Mouse (Mus musculus): ENCODE results near the gene Tmem108. TPM values are rescaled to one million over a fixed set of nuclear protein-coding genes. Genes with fewer than 3 reads are reported as not detected.
A peak's percentile ranks its signal among the peaks of the same experiment; 100 is the strongest.

Gene Tmem108
- total RNA-seq, 1 experiment from 2014 or later = not detected

DNA sequence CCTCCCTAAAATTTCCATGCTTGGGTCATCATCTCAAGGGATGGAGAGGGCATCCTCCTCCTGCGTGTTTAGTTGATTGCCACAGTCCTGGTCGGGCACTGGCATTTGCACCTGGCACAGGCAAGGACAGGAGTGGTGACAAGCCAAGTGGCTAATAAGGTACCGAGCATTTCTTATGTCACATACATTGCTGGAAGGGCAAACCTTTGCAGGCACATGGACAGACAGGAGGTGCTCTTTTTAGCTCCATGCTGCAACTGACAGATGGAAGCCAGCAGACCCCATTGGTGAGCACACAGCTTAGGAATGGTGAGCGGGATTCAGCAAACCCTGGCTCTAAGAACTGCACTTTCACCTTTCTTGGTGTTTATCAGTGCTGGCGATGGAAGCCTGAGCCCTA, 256.6 kb downstream of the Tmem108 start:
- ATAC-seq (replicated peaks in 1 of 2; ENCODE audit: insufficient read depth in 1 of 2, low FRiP score in 2 of 2, low TSS enrichment in 1 of 2, low read depth in 1 of 2, poor library complexity in 2 of 2, severe bottlenecking in 2 of 2) = no peak

DNA sequence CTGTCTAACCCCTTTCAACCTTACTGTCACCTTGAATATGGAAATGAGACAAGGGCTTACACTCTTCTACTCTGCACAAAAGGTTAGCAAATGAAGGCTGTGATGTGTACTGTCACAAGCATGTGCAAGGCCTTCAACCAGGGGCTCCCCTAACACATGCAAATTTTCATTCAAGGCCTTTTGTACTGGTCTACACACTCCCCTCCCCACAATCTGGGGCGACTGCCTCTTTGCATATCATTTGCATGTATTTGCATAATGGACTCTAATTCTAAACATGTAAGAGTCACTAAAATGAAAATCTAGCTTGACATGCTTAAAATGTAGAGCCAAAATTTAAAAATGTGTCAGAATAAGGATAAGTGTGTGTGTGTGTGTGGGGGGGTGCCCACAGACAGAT, 257.0 kb downstream of the Tmem108 start:
- no peak for ATAC-seq (replicated peaks in 1 of 2; ENCODE audit: insufficient read depth in 1 of 2, low FRiP score in 2 of 2, low TSS enrichment in 1 of 2, low read depth in 1 of 2, poor library complexity in 2 of 2, severe bottlenecking in 2 of 2)

DNA sequence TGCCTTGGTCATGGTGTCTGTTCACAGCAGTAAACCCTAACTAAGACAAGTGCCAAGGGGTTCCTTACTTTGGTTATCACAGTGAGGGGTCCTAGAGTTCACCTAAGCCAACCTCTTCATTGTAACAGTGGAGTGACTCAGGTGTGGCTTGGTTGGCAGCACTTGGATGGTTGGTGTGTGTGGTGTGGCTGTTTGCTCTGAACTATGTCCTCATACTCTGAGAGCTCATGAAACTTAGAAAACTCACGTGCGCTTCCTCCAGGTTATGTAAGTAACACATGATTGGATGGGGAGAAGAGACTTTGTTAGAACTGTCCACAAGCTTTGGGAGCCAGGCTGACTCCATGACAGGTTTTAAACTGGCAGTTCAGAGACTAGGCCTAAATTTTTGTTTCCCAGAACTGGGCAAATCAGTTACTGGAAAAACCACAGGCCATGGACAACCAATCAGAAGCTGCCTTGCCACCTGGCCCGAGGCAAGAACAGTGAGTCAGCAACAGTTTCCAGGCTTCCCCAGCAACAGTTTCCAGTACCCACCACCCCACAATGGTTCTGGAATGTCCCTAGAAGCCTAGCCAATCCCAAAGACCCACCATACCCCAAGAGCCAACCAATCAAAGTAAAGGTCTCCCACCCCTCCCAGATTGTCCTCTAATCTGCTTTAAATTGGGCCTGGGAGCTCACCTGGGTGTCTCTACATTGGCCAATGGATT, 257.9 kb downstream of the Tmem108 start:
- ATAC-seq (replicated peaks in 1 of 2; ENCODE audit: insufficient read depth in 1 of 2, low FRiP score in 2 of 2, low TSS enrichment in 1 of 2, low read depth in 1 of 2, poor library complexity in 2 of 2, severe bottlenecking in 2 of 2) = no peak

DNA sequence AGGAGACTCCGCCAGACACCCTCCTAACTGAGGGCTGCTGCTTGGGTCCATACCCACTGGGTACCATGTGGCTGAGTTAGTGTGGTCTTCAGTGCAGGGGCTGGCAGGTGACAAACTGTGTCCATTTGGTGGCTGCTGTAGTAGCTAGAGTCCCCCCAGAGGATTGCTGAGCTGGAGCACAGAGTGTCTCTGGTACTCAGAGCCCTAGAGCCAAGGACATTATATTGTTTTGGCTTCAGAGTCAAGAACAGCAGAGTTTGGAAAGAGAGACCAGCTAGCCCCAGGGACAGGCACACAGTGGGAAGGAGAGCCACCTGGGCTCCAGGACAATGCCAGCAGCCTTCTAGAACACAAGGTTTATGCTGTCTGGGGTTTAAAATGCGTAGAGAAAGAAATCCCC, 259.0 kb downstream of the Tmem108 start:
- no peak for ATAC-seq (replicated peaks in 1 of 2; ENCODE audit: insufficient read depth in 1 of 2, low FRiP score in 2 of 2, low TSS enrichment in 1 of 2, low read depth in 1 of 2, poor library complexity in 2 of 2, severe bottlenecking in 2 of 2)

DNA sequence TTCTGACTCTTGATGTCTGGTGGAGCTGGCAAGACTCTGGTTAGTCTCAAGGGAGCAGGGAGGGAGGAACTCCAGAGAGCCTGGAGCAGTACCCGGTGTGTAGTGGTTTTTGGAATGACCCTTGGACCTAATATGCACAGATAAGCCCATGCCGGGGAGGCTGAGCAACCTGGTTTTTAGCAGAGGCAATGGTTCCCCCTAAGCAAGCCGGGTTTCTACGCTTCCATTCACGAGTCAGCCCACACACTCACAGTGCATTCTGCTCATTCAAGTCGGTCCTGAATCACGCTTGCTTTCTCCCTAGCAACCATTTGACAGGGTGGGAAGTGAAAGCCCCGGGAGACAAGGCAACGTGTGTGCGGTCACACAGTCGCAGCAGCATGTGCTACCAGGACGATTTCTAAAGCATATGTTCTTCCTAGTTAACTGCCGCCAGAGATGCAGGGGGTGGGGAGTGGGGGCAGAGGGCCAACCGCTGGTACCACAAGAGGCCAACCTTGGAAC, 259.7 kb downstream of the Tmem108 start:
- ATAC-seq (replicated peaks in 1 of 2; ENCODE audit: insufficient read depth in 1 of 2, low FRiP score in 2 of 2, low TSS enrichment in 1 of 2, low read depth in 1 of 2, poor library complexity in 2 of 2, severe bottlenecking in 2 of 2) = peak; percentile 56 to 63

DNA sequence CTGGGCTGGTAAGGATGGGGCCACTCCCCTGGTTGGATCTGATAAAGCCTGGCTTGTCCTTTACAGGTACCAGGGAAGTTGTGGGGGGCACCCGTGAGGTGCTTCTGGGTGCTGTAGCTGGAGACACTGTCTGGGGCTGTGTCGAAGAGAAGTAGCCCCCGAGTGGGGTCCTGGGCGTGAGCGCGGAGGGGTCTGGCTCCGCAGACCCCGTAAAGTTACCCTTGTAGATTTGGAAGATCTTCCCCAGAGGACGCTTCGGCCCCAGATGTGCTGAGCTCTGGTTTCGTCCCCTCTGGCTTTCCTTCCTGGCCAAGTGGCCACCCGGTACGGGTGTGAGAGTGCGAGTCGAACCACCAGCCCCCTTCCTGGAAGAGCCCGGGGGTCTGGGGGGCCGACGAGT, 262.3 kb downstream of the Tmem108 start:
- no peak for ATAC-seq (replicated peaks in 1 of 2; ENCODE audit: insufficient read depth in 1 of 2, low FRiP score in 2 of 2, low TSS enrichment in 1 of 2, low read depth in 1 of 2, poor library complexity in 2 of 2, severe bottlenecking in 2 of 2)

DNA sequence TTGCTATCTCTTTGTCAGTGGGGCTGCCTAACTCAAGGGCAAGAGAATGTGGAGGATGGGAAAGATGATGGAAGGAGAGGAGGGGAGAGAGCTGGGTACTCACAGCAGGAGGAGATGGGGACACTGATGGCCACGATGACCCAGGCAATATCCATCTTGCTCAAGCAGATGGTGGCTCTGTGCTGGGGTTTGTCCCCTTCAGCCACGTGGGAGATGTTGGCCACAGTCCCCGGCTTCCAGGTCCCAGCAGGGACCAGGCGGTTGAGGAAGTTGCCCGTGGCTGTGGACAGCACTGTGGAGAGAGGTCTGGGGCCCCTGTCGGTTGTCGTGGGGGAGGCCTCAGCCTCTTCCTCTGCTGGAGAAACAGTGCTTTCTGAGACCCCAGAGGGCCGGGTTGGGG, 262.9 kb downstream of the Tmem108 start:
- ATAC-seq (replicated peaks in 1 of 2; ENCODE audit: insufficient read depth in 1 of 2, low FRiP score in 2 of 2, low TSS enrichment in 1 of 2, low read depth in 1 of 2, poor library complexity in 2 of 2, severe bottlenecking in 2 of 2) = peak; percentile 29 to 43; a peak in 1 of 4 replicates

DNA sequence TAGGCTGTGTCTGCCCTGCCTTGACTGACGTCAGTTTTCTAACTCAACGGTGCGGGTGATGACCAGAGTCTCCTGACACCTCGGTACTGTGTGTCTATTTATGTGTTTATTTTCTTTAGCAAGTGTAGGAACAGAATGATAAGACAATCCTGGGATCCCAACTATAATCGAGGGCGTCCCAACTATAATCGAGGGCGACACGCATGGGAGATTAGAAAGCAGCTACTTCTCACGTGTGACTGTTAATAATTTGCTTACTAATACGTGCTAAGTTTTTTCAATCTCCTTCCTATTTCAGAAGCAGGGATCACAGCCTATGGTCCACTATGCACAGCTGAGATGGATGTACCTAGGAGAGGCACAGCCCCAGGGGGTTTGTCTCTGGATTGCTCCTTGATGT, 266.2 kb downstream of the Tmem108 start:
- ATAC-seq (replicated peaks in 1 of 2; ENCODE audit: insufficient read depth in 1 of 2, low FRiP score in 2 of 2, low TSS enrichment in 1 of 2, low read depth in 1 of 2, poor library complexity in 2 of 2, severe bottlenecking in 2 of 2) = no peak

DNA sequence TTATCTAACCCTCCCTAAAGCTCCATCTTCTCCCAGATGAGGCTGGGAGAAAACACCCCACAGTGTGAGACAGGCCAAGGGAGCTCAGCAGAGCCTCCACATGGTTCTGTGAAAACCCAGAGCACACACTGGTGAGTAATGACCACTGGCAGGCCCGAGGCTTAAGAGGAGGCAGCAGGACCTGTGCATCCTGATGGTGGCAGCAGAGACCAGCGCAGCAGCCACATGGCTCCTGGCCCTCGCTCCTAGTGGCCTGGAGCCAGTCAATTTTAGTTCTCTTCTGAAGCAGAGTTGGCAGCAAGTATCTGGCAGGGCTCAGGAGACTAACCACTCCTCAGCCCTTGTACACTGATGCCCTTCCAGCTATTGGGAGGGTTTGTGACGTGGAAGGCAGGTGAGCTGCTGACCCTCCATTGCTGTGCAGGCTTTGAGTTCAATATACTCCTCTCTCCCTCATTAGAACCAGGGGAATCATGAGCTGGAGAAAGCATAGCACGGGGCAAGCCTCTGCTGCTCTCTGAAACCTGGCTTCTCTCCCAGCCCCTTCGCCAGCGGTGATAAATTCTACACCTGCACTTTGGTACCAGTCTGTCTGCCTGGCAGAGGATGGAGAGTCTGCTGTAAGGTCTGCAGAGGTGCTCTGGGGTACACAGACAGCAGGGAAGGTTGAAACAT, 267.2 kb downstream of the Tmem108 start:
- ATAC-seq (replicated peaks in 1 of 2; ENCODE audit: insufficient read depth in 1 of 2, low FRiP score in 2 of 2, low TSS enrichment in 1 of 2, low read depth in 1 of 2, poor library complexity in 2 of 2, severe bottlenecking in 2 of 2) = peak; percentile 66 to 82

DNA sequence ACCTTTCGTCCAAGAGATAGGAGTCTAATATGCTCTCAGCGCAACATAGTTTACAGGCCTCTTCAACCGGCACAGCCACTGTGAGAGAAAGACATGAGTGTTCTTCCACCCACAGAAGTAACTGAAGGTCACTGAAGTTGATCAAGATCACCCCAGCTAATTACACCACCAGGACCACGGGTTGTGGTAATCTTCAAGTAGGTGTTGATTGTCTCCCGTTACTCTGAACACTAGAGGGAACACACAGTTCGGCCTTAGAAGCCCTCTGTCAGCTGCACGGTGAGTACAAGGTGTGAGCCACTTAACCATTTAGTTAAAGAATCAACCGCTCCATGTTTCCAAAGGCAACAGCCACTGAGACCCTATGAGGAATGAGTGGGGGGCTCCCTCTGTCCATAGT, 269.7 kb downstream of the Tmem108 start:
- no peak for ATAC-seq (replicated peaks in 1 of 2; ENCODE audit: insufficient read depth in 1 of 2, low FRiP score in 2 of 2, low TSS enrichment in 1 of 2, low read depth in 1 of 2, poor library complexity in 2 of 2, severe bottlenecking in 2 of 2)

DNA sequence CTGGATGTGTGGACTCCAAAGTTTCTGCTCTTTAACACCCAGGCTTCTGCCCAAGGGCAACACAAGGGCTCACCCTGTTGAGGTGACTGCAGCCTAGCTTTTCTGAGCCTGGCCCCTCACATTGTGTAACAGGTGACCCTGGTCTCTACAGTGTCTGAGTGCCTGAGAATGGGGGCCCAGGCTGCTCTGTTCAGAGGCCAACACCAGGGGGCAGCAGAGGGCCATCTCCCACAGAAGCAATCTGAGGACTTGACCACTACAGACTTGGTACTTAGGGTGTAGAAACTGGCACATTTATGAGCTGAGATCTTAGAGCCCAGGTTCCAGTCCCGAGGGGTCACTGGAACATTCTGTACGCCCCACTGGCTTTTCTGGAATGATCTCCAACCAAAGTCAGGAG, 271.2 kb downstream of the Tmem108 start:
- ATAC-seq (replicated peaks in 1 of 2; ENCODE audit: insufficient read depth in 1 of 2, low FRiP score in 2 of 2, low TSS enrichment in 1 of 2, low read depth in 1 of 2, poor library complexity in 2 of 2, severe bottlenecking in 2 of 2) = peak; percentile 55 to 66; a peak in 3 of 4 replicates

DNA sequence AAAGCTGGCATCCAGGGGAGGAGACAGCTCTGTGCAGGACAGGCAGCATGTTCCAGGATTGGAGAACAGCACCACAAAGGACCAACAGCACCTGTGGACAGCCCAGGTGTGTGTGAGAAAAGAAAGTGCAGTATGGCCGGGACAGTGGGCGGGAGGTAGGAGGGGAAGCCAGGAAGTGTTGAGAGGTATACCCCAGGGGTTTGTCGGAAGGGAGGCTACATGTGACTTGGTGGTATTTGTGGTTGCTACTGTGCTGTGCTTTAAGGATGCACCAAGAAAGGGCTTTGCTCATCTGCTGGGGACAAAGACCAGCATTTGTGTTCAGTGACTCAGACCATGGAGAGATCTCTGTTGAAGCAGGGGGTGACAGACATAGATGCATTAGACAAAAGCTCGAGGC, 271.8 kb downstream of the Tmem108 start:
- ATAC-seq (replicated peaks in 1 of 2; ENCODE audit: insufficient read depth in 1 of 2, low FRiP score in 2 of 2, low TSS enrichment in 1 of 2, low read depth in 1 of 2, poor library complexity in 2 of 2, severe bottlenecking in 2 of 2) = no peak

DNA sequence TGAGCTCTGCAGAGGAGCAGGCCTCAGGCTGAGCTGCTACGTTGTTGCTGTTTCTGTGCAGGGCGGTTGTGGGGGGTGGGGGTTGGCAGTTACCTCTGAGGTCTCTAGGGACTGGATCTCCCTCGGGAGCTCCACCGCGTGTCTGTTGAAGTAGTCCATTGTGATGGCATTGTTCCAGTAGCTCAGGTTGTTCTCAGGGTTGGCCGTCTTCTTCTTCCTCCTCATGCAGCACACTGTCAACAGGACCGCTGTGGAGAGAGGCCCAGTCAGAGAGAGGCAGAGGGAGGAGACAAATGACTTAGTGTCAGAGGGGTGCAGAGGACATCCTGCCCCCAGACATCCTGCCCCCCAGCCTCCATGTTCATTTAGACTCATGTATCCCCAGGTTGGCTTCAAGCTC, 272.5 kb downstream of the Tmem108 start:
- ATAC-seq (replicated peaks in 1 of 2; ENCODE audit: insufficient read depth in 1 of 2, low FRiP score in 2 of 2, low TSS enrichment in 1 of 2, low read depth in 1 of 2, poor library complexity in 2 of 2, severe bottlenecking in 2 of 2) = no peak

DNA sequence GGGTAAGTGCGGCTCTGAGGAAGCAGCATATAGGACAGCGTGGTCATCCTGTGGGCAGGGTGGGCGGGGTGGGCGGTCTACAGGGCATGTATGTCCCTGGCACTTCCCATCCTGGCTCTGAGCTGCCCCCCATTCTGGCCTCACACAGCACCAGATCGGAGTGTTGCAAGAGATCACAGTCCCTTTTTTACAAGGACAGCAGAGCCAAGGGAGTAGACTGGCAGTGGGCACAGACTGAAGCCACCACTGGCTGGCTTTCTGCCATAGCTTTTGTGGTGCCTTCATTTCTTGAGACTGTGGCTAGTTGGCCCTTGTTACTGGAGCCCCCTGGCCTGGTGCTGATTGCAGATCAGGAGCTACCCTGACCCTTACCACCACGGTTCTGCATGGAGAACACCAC, 275.4 kb downstream of the Tmem108 start:
- peak; percentile 12 to 43; a peak in 2 of 4 replicates for ATAC-seq (replicated peaks in 1 of 2; ENCODE audit: insufficient read depth in 1 of 2, low FRiP score in 2 of 2, low TSS enrichment in 1 of 2, low read depth in 1 of 2, poor library complexity in 2 of 2, severe bottlenecking in 2 of 2)

DNA sequence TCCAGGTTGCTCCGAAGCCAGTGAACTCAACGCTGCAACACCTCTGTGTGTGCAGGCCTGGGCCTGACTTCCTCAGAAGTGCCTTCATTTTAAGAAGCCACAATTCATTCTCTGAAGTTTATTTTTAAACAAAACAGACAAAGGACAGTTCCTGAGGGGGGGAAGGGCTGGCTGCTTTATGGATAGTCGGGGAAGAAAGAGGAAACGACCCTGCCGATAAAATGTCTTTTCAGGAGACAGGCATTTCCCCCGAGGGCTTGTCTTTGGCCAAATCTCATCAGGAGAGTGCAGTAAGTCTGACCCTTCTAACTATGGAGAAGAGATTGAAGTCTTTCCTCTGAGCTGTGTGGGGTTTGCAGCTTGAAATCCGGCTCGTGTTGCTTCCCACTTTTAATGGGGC, 276.0 kb downstream of the Tmem108 start:
- 0 out of 4 replicates have a peak, but pooled peaks of 1 of the 2 experiments have one; percentile 13 for ATAC-seq (replicated peaks in 1 of 2; ENCODE audit: insufficient read depth in 1 of 2, low FRiP score in 2 of 2, low TSS enrichment in 1 of 2, low read depth in 1 of 2, poor library complexity in 2 of 2, severe bottlenecking in 2 of 2)

DNA sequence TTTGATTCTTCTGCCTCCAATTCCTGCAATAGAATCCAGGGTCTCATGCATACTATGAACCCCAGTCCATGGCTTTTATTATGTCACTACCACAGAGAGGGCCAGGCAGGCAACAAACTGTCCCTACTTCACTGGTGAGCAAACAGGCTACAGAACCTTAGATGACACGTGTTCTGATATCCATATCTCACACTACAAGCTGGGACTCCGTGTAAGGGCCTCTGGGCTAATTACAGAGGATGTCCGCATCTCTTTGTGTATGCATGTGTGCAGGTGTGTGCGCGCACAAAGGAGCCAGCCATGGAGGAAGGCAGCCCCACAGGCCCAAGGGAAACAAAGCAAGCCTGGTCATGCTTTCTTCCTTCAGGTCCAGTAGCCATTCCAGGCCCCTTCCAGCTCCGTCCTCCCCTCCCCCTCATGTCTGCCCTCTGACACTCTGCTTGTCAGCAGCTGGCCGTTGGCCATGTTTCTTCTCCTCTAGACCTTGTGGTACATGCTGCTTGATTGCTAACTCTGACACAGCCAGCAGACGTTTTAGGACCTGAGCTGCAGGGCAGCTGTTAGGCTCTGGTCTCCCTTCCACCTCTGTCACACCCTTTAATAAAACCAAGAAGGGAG, 280.9 kb downstream of the Tmem108 start:
- no peak for ATAC-seq (replicated peaks in 1 of 2; ENCODE audit: insufficient read depth in 1 of 2, low FRiP score in 2 of 2, low TSS enrichment in 1 of 2, low read depth in 1 of 2, poor library complexity in 2 of 2, severe bottlenecking in 2 of 2)

DNA sequence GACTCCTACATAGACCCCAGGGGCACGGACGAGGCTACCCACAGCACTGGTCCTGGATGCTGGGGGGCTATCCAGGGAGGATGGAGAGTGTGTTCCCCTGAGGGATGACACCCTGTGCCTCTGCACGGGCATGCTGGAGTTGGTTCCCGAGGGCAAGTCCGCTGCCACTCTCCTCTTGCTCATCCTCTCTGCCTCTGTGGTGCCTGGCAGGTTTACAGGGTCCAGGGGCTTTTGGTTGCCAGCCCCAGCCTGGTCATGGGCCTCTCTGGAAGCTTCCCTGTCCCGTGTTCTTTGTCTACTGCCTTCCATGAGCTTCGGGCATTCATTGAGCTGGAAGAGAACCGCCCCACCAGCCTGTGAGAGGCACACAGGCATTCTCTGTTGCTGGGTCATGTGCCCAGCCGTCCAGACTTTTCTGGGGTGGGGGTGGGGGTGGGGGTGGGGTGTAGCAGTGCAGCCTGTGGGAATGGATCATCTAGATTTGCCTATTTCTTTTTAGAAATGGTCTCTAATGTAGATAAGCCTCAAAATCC, 281.5 kb downstream of the Tmem108 start, which contains the start of gene Bfsp2:
Gene Bfsp2, minus strand, starts transcription at position 377 of the 533 bp plus-strand sequence.
- ATAC-seq (replicated peaks in 1 of 2; ENCODE audit: insufficient read depth in 1 of 2, low FRiP score in 2 of 2, low TSS enrichment in 1 of 2, low read depth in 1 of 2, poor library complexity in 2 of 2, severe bottlenecking in 2 of 2) = no peak

DNA sequence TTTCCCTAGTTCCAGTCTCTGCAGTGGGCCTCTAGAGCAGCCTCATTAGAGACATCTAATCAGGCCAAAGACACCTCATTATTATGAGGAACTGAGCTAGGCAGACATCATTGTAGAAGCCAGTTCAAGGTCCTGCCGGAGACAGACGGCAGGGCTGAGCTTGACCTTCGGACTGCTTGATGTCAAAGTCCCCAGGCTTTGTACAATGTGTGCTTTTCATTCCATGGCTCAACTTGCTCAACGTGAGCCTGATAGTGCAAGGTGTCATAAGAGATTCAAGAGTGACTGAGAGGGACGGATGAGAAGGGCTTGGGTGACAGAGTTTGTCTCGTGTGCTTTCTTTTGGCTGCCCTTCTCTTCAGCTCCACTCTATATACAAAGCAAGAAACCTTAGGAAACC, 286.2 kb downstream of the Tmem108 start:
- ATAC-seq (replicated peaks in 1 of 2; ENCODE audit: insufficient read depth in 1 of 2, low FRiP score in 2 of 2, low TSS enrichment in 1 of 2, low read depth in 1 of 2, poor library complexity in 2 of 2, severe bottlenecking in 2 of 2) = no peak
